Mouse (Mus musculus) spleen, embryonic (tissue): Measurements from ENCODE around the gene Bnc1.

Experiments used
- CTCF ChIA-PET: fragments of 350-600 bp; sonication (Branson Sonifier 250); formaldehyde crosslinking; loops from one replicate; lab custom pipeline; 2022; lab: Charles Lee

Bnc1 gene

GRCm38 (mm10) chr7:81992131-81993061 is at the start of gene Bnc1:
Bnc1 (minus strand) TSS chr7:81992292.
- CTCF ChIA-PET, result no interaction called here

DNA sequence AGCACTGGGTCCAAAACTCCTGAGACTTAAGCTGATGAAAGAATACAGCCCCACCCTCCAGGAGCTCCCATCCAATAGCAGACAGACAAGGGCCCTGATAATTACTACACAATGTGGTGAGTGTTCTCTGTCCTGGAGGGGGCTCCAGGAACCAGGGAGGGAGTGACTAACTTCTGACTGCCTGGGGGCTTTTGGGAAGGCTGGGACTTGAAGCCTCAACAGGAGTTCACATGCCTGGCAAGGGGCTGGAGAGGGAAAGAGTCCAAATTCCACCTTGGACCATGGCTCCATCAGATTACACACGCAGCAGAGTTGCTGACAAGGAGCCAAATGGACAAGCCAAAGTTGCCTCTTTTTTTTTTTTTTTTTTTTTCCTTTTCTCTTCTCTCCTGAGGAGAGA is 41.3 kb upstream of the Bnc1 start:
- CTCF ChIA-PET, result no interaction called here

DNA sequence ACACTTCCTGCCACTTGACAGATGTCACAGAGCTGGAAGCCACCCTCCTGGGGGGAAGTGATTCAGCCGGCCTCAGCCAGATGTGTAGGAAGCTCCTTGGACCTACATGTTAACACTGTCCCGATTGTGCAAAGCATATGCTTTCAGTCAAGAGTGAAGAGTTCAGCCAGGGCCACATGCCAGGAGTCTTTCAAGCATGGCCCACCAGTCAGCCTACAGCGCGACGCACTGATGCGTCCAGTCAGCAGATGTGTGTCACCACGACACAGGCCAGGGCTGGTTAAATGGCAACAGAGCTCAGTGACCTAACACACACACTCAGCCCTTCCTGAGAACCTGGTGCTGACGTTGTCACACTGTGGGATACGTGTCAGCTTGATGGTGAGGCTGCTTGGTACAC is 37.6 kb upstream of the Bnc1 start:
- CTCF ChIA-PET, result interaction anchor here (0.6 kb wide), 1 partner anchor 78 kb away, joined by 3 read pairs; no protein-coding TSS in a partner anchor

- CTCF ChIA-PET, result no interaction called here
These were observed 33.7 kb upstream of the Bnc1 start for GRCm38 (mm10) chr7:82025802-82026201.

DNA sequence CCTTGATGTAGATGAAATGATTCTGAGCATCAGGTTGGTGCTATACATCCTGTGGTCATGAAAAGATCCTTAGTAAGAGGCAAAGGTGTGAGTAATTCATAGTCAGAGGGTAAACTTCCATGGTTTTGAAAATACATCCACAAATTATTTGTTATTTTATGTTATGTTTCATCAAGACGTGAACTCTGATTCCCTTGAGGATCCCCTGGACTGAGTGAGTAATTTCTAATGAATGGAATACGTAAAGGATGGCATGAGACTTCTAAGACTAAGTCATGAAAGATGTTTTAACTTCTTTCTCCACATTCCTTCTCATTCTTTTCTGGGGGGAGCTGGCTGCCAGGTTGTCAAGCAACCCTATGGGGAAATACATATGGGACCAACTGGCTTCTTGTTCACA is 31.6 kb upstream of the Bnc1 start:
- CTCF ChIA-PET, result no interaction called here

DNA sequence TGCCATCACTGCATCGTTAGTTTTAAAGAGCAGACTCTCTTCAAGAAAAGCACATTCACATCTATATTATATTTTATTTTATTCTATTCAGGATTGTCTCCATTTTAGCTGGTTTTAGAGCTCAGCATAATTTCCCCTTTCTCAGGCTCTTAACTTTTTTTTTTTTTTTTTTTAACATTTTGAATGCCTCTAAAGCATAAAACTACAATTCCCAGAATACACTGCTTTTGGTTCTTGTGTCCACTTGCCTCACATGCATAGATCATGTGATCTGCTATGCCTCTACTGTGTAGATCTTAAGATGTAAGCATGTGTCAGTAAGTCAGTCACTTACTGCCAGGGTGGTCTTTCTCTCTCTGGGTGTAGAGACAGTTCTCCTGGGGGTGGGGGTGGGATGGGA is 30.3 kb upstream of the Bnc1 start:
- CTCF ChIA-PET, result no interaction called here

DNA sequence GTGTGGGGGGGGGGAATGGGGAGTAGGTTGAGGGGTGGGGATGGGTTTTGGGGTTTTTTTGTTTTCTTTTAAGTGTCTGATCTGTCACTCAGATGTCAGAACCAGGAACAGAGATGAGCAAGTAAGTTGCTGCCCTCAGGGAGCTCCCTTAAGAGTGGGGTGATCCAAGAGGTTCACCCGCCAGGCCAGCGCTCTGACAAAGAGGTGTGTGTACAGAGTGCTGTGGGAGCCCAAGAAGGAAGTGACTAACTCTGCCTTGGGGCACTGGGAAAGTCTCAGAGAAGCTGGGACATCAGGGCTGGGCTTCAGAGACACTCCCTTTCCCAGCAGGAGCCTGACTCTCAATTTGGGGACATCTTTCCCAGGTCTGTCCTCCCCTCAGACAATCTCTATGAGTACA is 25.9 kb upstream of the Bnc1 start:
- CTCF ChIA-PET, result interaction anchor here (0.7 kb wide), 1 partner anchor 10 kb away, joined by 7 read pairs; no protein-coding TSS in a partner anchor

- CTCF ChIA-PET, result no interaction called here
These were observed 24.9 kb upstream of the Bnc1 start for GRCm38 (mm10) chr7:82016751-82017710.

GRCm38 (mm10) chr7:82012472-82012871 is 20.4 kb upstream of the Bnc1 start:
- CTCF ChIA-PET, result no interaction called here

DNA sequence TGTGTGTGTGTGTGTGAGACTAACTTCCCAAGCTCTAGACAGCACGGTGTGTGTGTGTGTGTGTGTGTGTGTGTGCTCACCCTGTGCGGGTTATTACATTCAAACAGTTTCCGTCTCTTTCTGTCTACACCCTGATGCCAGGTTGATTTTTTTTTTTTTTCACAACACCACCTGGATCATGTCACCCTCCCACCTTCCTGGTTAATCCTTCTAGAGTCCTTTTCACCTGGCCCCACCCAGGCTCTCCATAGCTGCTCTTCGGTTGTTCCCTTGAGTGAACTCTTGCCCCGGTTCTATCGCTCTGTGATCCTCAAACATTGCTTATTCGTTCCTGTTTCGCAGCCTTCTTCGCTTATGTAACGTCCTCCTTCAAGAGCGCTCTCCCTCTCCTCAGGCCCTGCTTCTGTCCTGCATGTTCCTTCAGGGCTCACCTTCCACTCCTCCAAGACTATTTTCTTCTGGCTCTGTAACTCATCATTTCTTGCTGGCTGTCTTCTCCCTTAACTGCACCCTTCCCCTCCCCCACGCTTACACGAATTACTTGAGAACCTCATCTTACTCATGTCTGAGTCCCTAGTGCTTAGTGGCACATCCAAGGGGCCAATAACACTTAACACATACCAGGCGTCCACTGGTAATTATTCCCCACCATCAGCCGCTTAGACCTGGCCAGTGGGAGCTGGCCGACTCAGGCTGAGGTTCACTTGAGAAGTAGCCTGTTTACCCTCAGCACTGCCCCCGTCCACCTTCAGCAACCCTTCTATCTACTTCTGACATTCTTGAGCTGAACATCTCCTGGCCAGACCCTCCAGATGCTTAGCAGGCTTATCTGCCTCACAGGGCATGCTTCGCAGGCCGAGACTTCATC is 19.7 kb upstream of the Bnc1 start:
- CTCF ChIA-PET, result no interaction called here

GRCm38 (mm10) chr7:82007151-82007550 is 15.1 kb upstream of the Bnc1 start:
- CTCF ChIA-PET, result no interaction called here

DNA sequence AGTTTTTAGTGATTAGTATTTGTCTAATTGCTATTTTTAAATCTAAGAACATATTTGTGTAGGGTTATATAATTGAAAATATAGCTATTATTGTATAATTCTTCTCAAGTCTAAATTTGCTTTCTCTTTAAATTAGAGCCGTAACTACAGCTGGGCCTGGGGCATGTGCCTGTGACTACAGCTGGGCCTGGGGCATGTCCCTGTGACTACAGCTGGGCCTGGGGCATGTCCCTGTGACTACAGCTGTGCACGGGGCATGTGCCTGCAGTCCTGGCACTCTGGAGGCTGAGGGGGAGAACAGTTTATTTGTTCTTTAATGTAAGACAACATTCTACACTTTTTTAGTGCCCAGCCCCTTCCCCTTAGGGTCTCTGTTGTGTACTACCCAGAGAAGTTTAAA is 12.1 kb upstream of the Bnc1 start:
- CTCF ChIA-PET, result no interaction called here

- CTCF ChIA-PET, result no interaction called here
These were observed 7.7 kb upstream of the Bnc1 start for GRCm38 (mm10) chr7:81999816-82000215.

- CTCF ChIA-PET, result no interaction called here
These were observed 7.3 kb upstream of the Bnc1 start for GRCm38 (mm10) chr7:81999372-81999771.

DNA sequence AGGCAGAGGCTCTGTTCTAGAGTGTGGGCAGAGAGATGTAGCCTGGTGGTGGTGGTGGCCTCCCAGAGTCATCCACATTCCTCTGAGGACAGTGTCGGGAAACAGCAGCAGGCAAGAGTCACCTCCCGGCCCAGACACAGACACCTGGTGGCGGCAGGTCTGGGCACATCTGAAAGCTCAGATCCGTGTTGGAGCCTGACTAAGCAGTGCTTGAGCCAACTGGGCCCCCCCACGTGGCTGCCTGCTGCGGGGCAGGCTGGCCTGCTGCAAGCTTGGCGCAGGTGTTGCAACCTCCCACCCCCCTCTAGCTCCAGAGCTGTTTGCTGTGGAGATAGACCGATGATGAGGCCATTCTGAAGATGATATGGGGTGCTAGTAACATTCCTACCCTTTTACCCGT is 3.9 kb upstream of the Bnc1 start:
- CTCF ChIA-PET, result no interaction called here

- CTCF ChIA-PET, result no interaction called here
These were observed 3.0 kb upstream of the Bnc1 start for GRCm38 (mm10) chr7:81995126-81995525.

DNA sequence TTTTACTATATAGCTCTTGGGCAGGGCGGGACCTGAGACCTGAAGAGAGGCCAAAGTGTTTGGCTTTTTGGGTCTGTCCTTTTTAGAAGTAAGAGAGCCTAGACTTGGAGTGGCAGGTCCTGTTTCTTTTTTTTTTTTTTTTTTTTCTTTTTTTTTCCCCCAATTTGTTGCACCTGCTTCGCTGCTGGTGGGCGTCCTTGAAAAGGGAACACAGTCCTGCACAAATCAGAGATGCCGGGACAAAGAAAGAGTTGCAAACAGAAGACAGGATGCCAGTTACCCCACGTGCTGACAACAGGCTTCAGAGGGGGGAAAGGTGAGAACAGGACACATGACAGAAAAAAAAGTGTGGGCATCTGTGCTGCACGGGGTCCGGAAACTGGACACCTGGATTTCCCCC is 1.0 kb upstream of the Bnc1 start:
- CTCF ChIA-PET, result no interaction called here

- CTCF ChIA-PET, result no interaction called here
These were observed 456 bp downstream of the Bnc1 start for GRCm38 (mm10) chr7:81991611-81992061.

- CTCF ChIA-PET, result no interaction called here
These were observed 976 bp downstream of the Bnc1 start for GRCm38 (mm10) chr7:81991116-81991515.

DNA sequence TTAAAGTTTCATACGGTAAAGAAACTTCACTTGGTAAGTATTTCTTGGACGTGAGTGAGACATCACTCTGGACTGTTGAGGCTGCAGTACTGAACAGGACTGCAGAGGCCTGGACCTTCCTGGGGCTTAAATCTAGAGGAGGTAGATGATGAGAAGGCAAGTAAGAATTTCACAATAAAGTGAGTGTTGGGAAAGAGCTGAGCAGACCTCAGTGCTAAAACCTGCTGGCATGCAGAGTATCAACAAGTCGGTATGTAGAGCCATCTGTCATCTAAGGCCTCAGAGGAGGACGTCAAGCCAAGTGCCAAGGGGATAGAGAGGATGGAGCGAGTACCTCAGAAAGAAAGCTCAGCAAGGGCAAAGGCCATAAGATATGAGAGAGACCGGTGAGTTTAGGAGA is 8.4 kb downstream of the Bnc1 start:
- CTCF ChIA-PET, result interaction anchor here (0.6 kb wide), 1 partner anchor 68 kb away, joined by 3 read pairs; no protein-coding TSS in a partner anchor

GRCm38 (mm10) chr7:81978304-81978703 is 13.8 kb downstream of the Bnc1 start:
- CTCF ChIA-PET, result no interaction called here
